Mouse (Mus musculus) limb, embryonic 13.5 days (tissue): ENCODE data around the gene Olfr418. TPM values are rescaled to one million over a fixed set of nuclear protein-coding genes. Genes with fewer than 3 reads are reported as not detected.

ENCODE experiments used
- polyA plus RNA-seq: library from polyadenylated mRNA; unstranded; fragments of >200 nt; fragmentation: Nextera tagmentation; extraction: Ambion mirVana; gene quantifications from 2 replicates; pipeline ENCODE4 v1.2.1, GENCODE M21; 2015

Olfr418 gene
- polyA plus RNA-seq, 1 experiment from 2014 or later: not detected

Other genes starting within 250 kb of the Olfr418 start
- gene Olfr1408, start 128.6 kb upstream of the Olfr418 start, polyA plus RNA-seq: not detected in 2 replicates
- gene Olfr1406, start 75.4 kb upstream of the Olfr418 start, polyA plus RNA-seq: not detected in 2 replicates
- gene Olfr218, start 68.2 kb upstream of the Olfr418 start, polyA plus RNA-seq: not detected in 2 replicates
- not detected in 2 replicates for gene Olfr1404, start 53.6 kb upstream of the Olfr418 start, polyA plus RNA-seq
- not detected in 2 replicates for gene Fcer1a, start 38.8 kb upstream of the Olfr418 start, polyA plus RNA-seq
- gene Mptx2, start 11.8 kb downstream of the Olfr418 start, polyA plus RNA-seq: not detected in 2 replicates
- gene Ackr1, start 67.7 kb downstream of the Olfr418 start, polyA plus RNA-seq: 0.57 and 0.66 TPM in 2 replicates
- gene Aim2, start 84.9 kb downstream of the Olfr418 start, polyA plus RNA-seq: 1.1 and 1.3 TPM in 2 replicates
- 0.67 and 0.86 TPM in 2 replicates for gene Cadm3, start 101.7 kb downstream of the Olfr418 start, polyA plus RNA-seq
- gene Ifi206, start 225.0 kb downstream of the Olfr418 start, polyA plus RNA-seq: not detected in 2 replicates